Mouse (Mus musculus) left cerebral cortex, adult 8-10 months (tissue): ENCODE data around the gene Slc51a. TPM values are rescaled to one million over a fixed set of nuclear protein-coding genes. Genes with fewer than 3 reads are reported as not detected.

Experiments used
- DNase-seq, 2 experiments: peaks; one replicate each; pipeline ENCODE4 v3.0.0; 2022; ENCODE audit warnings: low spot score in 2 of 2
- total RNA-seq, 4 experiments: library from RNA; stranded (reverse); gene quantifications; 2 replicates each; pipeline ENCODE4 v1.2.4; 2022

The Slc51a gene
- not detected for total RNA-seq

- no peak for DNase-seq
Observed at GRCm38 (mm10) chr16:32487234-32488111, at the start of gene Slc51a. Slc51a (minus strand) TSS chr16:32487879.

GRCm38 (mm10) chr16:32535157-32535751 lies 47.6 kb upstream of the Slc51a start:
- DNase-seq = no peak

- no peak for DNase-seq
Observed at GRCm38 (mm10) chr16:32532878-32533826, 45.5 kb upstream of the Slc51a start.

GRCm38 (mm10) chr16:32526906-32527305 lies 39.2 kb upstream of the Slc51a start:
- no peak for DNase-seq

GRCm38 (mm10) chr16:32524244-32524615 lies 36.6 kb upstream of the Slc51a start:
- no peak for DNase-seq

GRCm38 (mm10) chr16:32523462-32524243 lies 36.0 kb upstream of the Slc51a start:
- DNase-seq = no peak

GRCm38 (mm10) chr16:32522578-32523194 lies 35.0 kb upstream of the Slc51a start:
- DNase-seq = no peak

GRCm38 (mm10) chr16:32520372-32520748 lies 32.7 kb upstream of the Slc51a start:
- no peak for DNase-seq

- DNase-seq = no peak
Observed at GRCm38 (mm10) chr16:32519656-32520371, 32.1 kb upstream of the Slc51a start.

- DNase-seq = no peak
Observed at GRCm38 (mm10) chr16:32517785-32518481, 30.3 kb upstream of the Slc51a start.

- DNase-seq = peak; percentile 71 to 92
Observed at GRCm38 (mm10) chr16:32516006-32516962, 28.6 kb upstream of the Slc51a start.

GRCm38 (mm10) chr16:32513948-32514347 lies 26.3 kb upstream of the Slc51a start:
- DNase-seq = no peak

- no peak for DNase-seq
Observed at GRCm38 (mm10) chr16:32513401-32513800, 25.7 kb upstream of the Slc51a start.

GRCm38 (mm10) chr16:32512921-32513320 lies 25.2 kb upstream of the Slc51a start:
- no peak for DNase-seq

- DNase-seq = no peak
Observed at GRCm38 (mm10) chr16:32511827-32512490, 24.3 kb upstream of the Slc51a start.

- DNase-seq = no peak
Observed at GRCm38 (mm10) chr16:32511338-32511734, 23.7 kb upstream of the Slc51a start.
